19 mouse cellular contexts compared by ENCODE assay signal in the genomic region with DNA sequence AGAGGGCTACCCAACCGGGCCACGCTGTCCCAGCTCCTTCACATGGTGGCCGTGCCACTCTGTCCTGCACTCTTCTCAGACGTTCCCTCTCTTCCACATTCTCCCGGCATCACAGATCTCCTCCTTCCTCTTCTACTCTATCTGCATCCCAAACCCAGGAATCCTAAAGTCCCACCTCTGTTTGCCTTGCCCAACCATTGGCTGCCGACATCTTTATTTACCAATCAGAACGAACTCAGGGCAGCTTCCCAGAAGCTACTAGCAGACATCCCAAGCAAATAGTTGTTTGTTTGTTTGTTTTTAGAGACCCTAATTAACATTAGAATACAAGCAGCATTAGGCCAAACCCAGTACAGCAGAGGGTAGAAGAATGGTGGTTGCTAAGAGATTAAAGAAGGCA. TPM values are rescaled to one million over a fixed set of nuclear protein-coding genes. Genes with fewer than 3 reads are reported as not detected.
DNase-seq lines count a peak whose midpoint lies in the region; TF ChIP-seq lines count a peak whose summit lies in the region.
"Had no signal": no experiment of that assay in that cellular context is flagged by ENCODE, and none has a peak within 500 bp of the region (broad histone marks: within the 10 kb centered on the region; RNA-seq: fewer than 3 reads in every experiment).

No protein-coding gene starts in this region.

- no peak for TF ChIP-seq CTCF in ES-Bruce4 (IDR thresholded peaks at IDR 0.05; ENCODE audit: low read depth, low read length)
- TF ChIP-seq CTCF in thymus, adult 2 months (IDR thresholded peaks at IDR 0.05; ENCODE audit: borderline replicate concordance, control insufficient read depth, extremely low read depth, insufficient read depth, low read length, poor library complexity) = no peak

- H3K9me3 ChIP-seq in ES-Bruce4 (replicated peaks; ENCODE audit: control insufficient read depth, insufficient read depth, low read length, poor library complexity, severe bottlenecking) = no peaks in the 10 kb centered on the region
- H3K9me3 ChIP-seq in ES-E14 (ENCODE audit: control insufficient read depth, insufficient read depth, low read depth, low read length) = no peaks in the 10 kb centered on the region
- H3K9me3 ChIP-seq: embryonic facial prominence, embryonic 10.5 days; embryonic facial prominence, embryonic 12.5 days; forebrain, embryonic 13.5 days; forebrain, embryonic 15.5 days had no signal

- no peak for TF ChIP-seq EP300 in ES-Bruce4 (IDR thresholded peaks at IDR 0.05; ENCODE audit: insufficient read depth, low read depth, low read length)

- TF ChIP-seq POLR2A in ES-Bruce4 (IDR thresholded peaks at IDR 0.05; ENCODE audit: insufficient read depth, low read length) = peak; percentile 42
- no peak for TF ChIP-seq POLR2A in thymus, adult 2 months (IDR thresholded peaks at IDR 0.05; ENCODE audit: control insufficient read depth, extremely low read depth, insufficient read depth, low read length, poor library complexity)

- H3K36me3 ChIP-seq in ES-Bruce4 (ENCODE audit: control insufficient read depth, insufficient read depth, low read length, poor library complexity, severe bottlenecking) = no peaks in the 10 kb centered on the region
- no peaks in the 10 kb centered on the region for H3K36me3 ChIP-seq in ES-E14 (ENCODE audit: control insufficient read depth, insufficient read depth, low read length, poor library complexity, severe bottlenecking)
- H3K36me3 ChIP-seq in thymus, adult 2 months (ENCODE audit: control insufficient read depth, insufficient read depth, low read length) = no peaks in the 10 kb centered on the region
- H3K36me3 ChIP-seq: embryonic facial prominence, embryonic 10.5 days; embryonic facial prominence, embryonic 12.5 days; forebrain, embryonic 15.5 days had no signal

- no peak for DNase-seq in ES-E14 (ENCODE audit: low read depth, low spot score)
- peak; percentile 68 for DNase-seq in ZHBTc4 (ENCODE audit: low read depth, low spot score)
- DNase-seq in lung, postnatal 36 days = no peak
- DNase-seq in urinary bladder, postnatal 10 days (ENCODE audit: low spot score) = no peak
- DNase-seq in thymus, adult 2 months = no peak
- DNase-seq: adrenal gland, adult 2 months; adrenal gland, postnatal 10 days; adrenal gland, postnatal 25 days; cerebellum, adult 11-12 months; cerebellum, adult 2 months; cerebellum, adult 9-10 months; cerebellum, postnatal 10 days; cerebellum, postnatal 25 days; forebrain, postnatal 0 days had no signal

- H3K4me1 ChIP-seq in ES-Bruce4 (ENCODE audit: control insufficient read depth, insufficient read depth, low read length) (peaks cover 4% of the 10 kb centered on the region), ES-E14 (ENCODE audit: control insufficient read depth in 2 of 2, insufficient read depth in 2 of 2, low read length in 2 of 2, poor library complexity in 1 of 2) (peaks cover 3 to 16% of the 10 kb centered on the region in 2 experiments; a peak in 3 of 4 replicates)
- no peaks in the 10 kb centered on the region for H3K4me1 ChIP-seq in thymus, adult 2 months (replicated peaks; ENCODE audit: control insufficient read depth, insufficient read depth, low read length)
- H3K4me1 ChIP-seq: embryonic facial prominence, embryonic 12.5 days; forebrain, embryonic 13.5 days; forebrain, embryonic 15.5 days had no signal

- in situ Hi-C loops in ES-E14 (cut with MboI; ENCODE audit: low sequenced_read_pairs in 2 of 2, unreplicated experiment in 2 of 2) = no loop called here

- 94% methylated on average over 7 of the region's 7 CpGs for WGBS in thymus, adult 2 months

- H3K27me3 ChIP-seq in ES-Bruce4 (ENCODE audit: control insufficient read depth, insufficient read depth, low read length, poor library complexity, severe bottlenecking) = no peaks in the 10 kb centered on the region
- H3K27me3 ChIP-seq in thymus, adult 2 months (ENCODE audit: control insufficient read depth, insufficient read depth, low read length) = no peaks in the 10 kb centered on the region
- H3K27me3 ChIP-seq: embryonic facial prominence, embryonic 12.5 days; forebrain, embryonic 13.5 days; forebrain, embryonic 15.5 days had no signal

- H3K9ac ChIP-seq in ES-Bruce4 (ENCODE audit: low read depth, poor library complexity, severe bottlenecking) (peak overlapping the region; percentile 48), ES-E14 (ENCODE audit: insufficient read depth, low read depth, low read length, poor library complexity, severe bottlenecking) (peak overlapping the region; percentile 64)
- H3K9ac ChIP-seq: embryonic facial prominence, embryonic 12.5 days; forebrain, embryonic 13.5 days; forebrain, embryonic 15.5 days; forebrain, postnatal 0 days had no signal

- H3K4me3 ChIP-seq in ES-Bruce4 (ENCODE audit: low read depth, low read length) (peak overlapping the region; percentile 72), ES-E14 (ENCODE audit: insufficient read depth in 1 of 2, low read depth in 1 of 2, low read length in 2 of 2, poor library complexity in 1 of 2, severe bottlenecking in 1 of 2) (peak overlapping the region; percentile 54 to 57)
- no peak overlapping the region for H3K4me3 ChIP-seq in thymus, adult 2 months (ENCODE audit: control insufficient read depth, insufficient read depth, low read length)
- H3K4me3 ChIP-seq: embryonic facial prominence, embryonic 10.5 days; embryonic facial prominence, embryonic 12.5 days; forebrain, embryonic 13.5 days; forebrain, embryonic 15.5 days had no signal

- peak overlapping the region; percentile 42; the same call in 1 of the 2 replicates for H3K27ac ChIP-seq in ES-Bruce4 (ENCODE audit: insufficient read depth, low read length)
- H3K27ac ChIP-seq in ES-E14 (ENCODE audit: insufficient read depth, low read depth, low read length, poor library complexity, severe bottlenecking) = peak overlapping the region; percentile 78
- H3K27ac ChIP-seq in thymus, adult 2 months (ENCODE audit: control insufficient read depth, insufficient read depth, low read length) = no peak overlapping the region
- H3K27ac ChIP-seq: embryonic facial prominence, embryonic 10.5 days; embryonic facial prominence, embryonic 12.5 days; forebrain, embryonic 13.5 days; forebrain, embryonic 15.5 days had no signal

TF ChIP-seq in ES-E14, 5 proteins besides CTCF, POLR2A, EP300 and RAD21:
- TF ChIP-seq ZC3H11A (IDR thresholded peaks at IDR 0.05; ENCODE audit: borderline replicate concordance, low read depth, low read length) (no peak), CHD2 (IDR thresholded peaks at IDR 0.05; ENCODE audit: low read depth, low read length) (no peak), HCFC1 (IDR thresholded peaks at IDR 0.05; ENCODE audit: borderline replicate concordance, insufficient read depth, low read length) (no peak), MAFK (IDR thresholded peaks at IDR 0.05; ENCODE audit: insufficient read depth, low read depth, low read length) (no peak), ZNF384 (IDR thresholded peaks at IDR 0.05; ENCODE audit: low read depth, low read length) (no peak)

RNA-seq across cellular contexts. Expression of gene Col18a1, which starts 12.3 kb away (rescaled TPM):
- 273 and 285 TPM in 2 replicates for polyA plus RNA-seq in ES-Bruce4 (2011; ENCODE audit: insufficient read depth, insufficient read length, low read depth, missing spikeins)
- 414 and 791 TPM in 2 replicates for total RNA-seq in ES-E14 (2012; rRNA removed)
- polyA plus RNA-seq in thymus, adult 2 months (2012; rRNA removed) = 19.8 and 20.7 TPM in 2 replicates

Comparison
In these comparisons a context has a peak if more than half of its experiments do, and no peak if none do; other contexts are left out.
1. RNA of gene Col18a1, which starts 12.3 kb away (polyA plus RNA-seq): 273 to 285 TPM in ES-Bruce4; 19.8 to 20.7 TPM in thymus, adult 2 months; every median in the first group is over 10 times any median in the second.